Mouse (Mus musculus) c-Kit-positive CD71-positive TER-119-negative erythroid progenitor cells, embryonic 14.5 days (primary cell): ENCODE results near the gene Rab13.

Experiments used
- DNase-seq: peaks from one replicate; pipeline ENCODE4 v3.0.0-alpha.2; 2013; ENCODE audit warnings: low read depth

Gene Rab13

DNA sequence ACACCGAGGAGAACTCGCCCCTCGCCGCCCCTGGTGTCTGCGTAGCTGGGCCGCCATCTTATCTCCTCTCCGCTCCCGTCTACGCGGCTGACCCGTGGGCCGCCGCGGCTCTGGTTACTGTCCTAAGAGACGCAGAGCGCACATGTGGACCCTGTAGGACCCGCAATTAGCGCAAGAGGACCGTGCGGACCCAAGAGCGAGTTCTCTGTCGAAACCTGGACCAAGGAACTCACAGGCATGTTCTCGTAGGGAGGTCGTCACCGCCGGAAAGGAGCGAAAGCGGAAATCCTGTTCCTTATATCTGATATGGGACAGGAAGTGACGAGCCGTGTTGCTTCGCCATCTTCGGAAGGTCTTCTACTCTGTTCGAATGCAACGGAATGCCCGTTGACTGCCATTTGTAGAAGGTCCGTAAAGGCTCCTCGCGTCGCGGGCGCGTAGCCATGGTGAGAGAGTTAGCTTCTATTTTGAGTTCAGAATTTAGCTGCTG lies at the start of gene Rab13, which contains the start of gene Rps27:
Rab13 (plus strand) TSS at position 319 of the 490 bp plus-strand sequence.
Rps27 (minus strand) TSS at position 275 of the 490 bp plus-strand sequence.
- DNase-seq: peak; percentile 92

DNA sequence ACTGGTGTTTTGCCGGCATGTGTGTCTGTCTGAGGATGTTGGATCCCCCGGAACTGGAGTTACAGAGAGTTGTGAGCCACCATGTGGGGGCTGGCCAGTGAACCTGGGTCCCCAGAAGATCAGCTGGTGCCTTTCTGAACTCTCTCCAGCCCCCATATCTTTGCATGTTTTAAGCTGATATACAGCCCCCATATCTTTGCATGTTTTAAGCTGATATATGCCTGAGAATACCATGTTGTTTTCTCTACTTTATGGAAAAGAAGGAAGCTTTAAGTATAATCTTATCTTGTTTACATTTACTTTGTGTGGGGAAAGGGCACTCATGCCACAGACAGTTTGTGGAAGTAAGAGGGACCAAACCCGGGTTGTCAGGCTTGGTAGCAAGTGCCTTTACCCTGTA lies 33.9 kb upstream of the Rab13 start:
- no peak for DNase-seq

DNA sequence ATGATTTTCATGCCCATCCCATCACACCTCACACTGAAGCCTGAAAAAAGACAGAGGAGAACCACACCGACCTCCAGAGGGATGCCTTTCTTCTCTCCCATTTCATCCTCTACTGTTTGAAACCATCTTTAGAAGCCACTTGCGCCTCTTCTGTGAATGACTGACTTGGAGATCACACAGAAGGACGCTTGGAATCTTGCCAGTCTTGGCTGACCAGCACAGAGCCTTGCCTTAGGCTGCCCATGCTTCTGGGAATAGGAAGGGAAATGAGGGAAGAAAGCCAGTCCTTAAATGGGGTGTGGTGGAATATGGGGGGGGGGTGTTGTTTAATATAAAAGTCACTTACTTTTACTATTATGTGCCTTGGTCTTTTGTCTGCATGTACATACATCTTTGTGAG lies 29.9 kb upstream of the Rab13 start:
- no peak for DNase-seq

DNA sequence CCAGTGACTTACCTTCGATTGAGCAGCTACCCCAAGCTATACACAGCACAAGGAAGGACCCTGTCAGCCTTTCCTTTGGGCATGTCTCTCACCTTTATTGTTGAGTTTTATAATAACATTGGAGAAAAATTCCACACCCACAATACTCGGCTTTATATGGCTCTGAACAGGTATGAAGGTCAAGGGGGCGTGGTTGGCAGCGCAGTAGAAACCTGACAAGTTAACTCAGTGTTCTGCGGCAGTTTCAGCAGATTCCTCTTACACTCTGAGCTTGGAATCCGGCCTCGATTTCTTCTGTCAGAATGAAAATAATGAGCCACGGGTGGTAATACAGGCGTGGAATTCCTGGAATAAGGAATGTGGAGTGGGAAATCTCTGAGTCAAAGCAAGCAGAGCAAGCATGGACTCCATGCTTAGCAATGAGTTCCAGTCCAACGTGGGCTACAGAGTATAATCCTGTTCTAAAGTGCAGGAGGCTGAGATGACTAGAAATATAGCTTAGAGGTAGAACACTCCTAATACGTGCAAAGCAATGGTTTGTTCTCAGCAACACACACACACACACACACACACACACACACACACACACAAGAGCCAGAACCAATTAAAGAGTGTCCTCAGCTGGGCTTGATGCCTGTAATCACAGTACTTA lies 22.5 kb upstream of the Rab13 start:
- DNase-seq: no peak

DNA sequence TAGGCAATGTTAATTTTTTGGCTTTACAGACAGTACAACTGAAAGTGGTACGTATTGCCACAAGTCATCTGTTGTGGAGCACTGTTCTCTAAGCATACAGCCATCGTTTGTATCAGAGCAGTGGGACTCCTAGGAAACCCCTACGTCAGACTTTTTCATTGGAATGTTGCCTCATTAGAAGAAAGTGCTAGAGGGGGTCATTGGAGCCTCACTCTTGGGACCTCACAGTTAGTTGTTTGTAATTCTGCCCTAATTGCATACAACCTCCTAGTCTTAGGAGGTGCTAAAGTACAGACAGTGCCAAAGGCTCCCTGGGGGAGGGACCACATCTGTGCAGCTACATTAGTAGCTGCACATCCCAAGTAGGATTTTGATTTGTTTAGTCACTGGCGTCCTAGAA lies 18.7 kb upstream of the Rab13 start:
- DNase-seq: no peak

DNA sequence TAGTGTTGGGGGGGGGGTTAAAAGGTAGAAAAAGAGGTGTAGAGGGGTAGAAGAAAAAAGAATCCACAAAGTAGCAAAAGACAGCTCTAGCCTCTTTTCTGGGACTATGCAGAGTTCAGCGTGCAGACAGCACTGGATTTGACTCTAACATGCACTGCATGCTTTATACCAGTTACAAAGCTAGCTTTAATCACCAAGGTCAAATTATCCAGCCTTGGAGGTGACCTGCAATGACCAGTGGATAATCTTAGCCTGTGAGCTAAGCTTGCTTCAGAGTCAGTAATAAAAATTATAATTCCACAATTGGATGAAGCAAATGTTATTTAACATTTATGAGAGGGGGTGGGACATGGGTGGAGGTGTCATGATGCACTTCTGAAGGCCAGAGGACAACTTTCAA lies 17.9 kb upstream of the Rab13 start:
- DNase-seq: no peak

DNA sequence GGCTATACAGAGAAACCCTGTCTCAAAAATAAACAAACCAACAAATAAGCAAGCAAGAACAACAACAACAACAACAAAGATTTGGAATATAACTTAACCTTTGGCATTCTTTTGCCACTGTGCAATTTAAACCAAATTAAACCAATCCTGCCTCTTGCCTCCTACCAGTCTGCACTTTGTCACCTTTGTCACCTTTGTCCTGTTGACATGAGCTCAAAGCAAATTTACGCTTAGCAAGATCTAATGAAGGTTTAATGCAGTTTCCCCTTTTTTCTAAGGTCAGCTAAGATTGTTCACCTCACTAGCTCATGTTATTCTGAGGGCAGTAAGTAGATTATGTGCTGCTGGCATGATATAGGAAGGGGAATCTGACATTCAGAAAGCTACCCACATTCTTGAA lies 15.9 kb upstream of the Rab13 start:
- DNase-seq: no peak

DNA sequence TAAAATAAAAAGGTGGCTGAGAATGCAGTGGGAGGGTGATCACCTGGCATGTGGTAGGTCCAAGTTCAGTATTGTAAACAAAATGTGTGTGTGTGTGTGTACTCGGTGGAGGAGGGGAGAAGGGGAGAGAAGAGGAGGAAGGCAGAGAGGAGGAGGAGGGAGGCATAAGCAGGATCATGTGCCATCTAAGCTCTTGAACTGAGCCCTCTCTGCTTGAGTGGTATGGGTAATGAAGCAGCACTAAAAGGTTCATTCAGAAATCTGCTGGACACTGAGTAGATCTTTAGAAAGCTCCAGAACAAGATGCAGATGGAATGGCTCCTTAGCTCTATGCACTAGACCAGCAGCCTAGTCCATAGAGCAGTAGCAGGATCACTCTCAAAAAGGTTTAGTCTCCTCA lies 10.6 kb upstream of the Rab13 start:
- no peak for DNase-seq

DNA sequence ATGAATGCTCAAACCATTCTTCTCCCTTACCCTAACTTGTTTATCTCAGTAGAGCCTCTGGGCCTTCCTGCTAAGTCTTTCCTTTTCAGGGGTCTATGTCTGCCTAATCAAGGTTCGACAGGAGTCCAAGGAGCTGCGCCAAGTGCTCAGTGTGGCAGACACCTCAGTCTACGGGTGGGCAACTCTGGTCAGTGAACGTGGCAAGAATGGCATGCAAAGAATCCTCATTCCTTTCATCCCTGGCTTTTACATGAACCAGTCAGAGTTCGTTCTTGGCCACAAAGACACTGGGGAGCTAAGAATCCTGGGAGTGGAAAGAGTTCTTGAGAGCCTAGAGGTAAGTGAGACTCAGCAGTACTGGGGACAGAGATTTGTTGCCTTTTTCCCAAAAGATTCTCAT lies 9.9 kb upstream of the Rab13 start:
- no peak for DNase-seq

DNA sequence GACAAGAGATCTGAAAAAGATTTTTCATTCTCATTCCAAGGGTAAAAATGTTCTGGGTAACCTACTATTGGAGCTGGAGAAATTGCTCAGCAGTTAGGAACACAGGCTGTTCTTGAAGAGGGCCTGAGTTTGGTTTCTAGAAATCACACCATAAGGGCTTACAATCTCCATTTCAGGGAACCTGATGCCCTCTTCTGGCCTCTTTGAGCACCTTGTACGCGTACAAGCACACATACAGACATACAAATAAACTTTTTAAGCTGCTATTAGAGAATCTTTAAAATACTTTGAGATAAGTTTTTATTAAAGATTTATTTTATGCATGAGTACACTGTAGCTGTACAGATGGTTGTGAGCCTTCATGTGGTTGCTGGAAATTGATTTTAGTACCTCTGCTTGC lies 8.9 kb upstream of the Rab13 start:
- DNase-seq: no peak

DNA sequence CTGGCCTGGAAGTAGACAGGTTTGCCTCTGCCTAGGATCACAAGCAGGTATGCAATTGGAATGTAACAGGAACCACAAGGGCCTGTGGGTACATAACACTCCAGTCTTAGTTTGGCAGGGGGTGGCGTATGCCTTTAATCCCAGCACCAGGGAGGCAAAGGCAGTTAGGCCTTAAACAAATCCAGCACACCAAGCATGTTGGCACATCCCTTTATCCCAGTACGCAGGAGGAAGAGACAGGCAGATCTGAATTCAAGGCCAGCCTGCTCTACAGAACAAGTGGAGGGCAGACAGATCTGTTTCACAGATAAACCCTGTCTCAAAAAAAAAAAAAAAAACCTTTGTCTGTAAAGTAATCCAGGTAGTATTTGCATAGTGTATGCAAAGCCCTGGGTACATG lies 4.8 kb upstream of the Rab13 start:
- no peak for DNase-seq

DNA sequence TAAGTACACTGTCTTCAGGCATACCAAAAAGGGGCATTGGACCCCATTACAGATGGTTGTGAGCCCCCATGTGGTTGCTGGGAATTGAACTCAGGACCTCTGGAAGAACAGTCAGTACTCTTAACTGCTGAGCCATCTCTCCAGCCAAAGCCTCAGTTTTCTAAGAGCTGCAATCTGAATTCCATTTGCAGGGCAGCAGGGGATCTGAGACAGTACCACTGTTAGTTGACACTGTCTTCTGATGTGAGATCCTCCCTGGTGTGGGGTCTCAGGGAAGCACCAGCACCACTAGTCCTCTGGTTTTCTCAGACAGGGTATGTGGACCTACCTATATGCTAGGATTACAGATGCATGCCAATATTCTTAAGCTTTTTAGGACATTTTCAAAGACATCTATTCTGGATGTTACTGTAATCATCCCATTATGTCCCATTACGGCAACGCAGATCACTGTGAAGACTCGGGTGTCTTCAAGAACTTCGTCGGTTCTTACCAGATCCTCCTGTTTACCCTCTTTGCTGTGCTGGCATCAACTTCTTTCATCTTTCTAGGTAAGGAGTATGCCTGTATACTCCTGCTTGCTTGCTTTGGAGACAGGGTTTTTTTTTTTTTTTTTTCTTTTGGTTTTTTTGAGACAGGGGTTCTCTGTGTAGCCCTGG lies 3.5 kb upstream of the Rab13 start:
- DNase-seq: no peak

DNA sequence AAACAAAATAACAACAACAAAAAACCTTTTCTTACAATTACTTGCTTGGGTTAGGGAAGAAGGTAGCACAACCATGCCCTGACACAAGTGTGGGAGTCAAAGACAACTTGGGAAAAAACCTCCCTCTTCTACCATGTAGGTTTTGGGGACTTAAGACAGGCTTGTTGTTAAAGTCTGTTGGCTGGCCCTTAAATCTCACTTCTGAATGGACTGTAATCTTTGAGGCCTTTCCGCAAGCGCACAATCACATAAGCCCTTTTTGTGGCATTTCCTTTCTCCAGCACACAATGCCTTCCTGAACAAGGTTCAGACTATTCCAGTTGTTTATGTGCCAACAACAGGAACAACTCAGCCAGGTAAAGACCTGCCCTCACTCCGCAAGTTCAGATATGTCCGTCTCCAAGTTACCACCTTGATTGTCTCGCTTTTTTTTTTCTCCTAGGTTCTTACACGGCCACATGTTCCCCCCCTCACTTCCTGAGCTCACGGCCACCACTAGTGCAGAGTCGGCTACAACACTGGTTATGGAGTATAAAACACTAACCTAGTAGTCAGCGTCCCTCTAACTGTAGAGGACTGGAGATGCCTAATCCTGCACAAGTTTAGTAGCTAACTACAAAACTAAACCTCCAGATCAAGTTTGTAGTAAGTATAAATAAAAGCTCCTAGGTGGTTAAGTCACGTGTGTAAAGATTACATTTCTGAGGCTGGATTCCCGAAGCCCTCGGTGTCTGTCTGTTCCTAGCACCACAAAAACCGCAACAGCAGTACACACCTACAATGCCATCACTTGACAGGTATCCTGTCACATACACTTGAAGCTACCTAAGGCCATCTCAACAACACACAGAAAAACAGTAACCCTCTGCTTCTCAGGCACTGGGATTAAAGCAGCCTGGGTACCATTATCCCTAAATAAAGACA lies 1.8 kb upstream of the Rab13 start:
- DNase-seq: no peak

DNA sequence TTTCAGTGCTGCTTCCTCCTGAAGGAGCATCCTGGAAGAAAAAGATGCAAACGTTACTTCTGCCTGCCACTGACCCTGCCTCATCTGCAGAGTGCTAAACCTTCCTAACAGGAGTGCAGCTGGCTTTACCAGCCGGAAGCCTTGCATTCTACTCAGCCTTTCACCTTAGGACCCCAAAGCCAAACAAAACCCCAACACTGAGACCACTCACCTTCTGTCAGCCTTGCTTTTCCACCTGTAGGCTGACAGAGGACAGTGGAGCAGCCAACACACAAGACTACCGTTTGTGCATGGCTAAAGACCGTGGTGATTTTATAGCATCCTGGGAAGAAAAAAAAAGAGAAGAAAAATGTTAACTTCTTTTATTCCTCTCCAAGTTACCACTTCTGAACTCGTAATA lies 772 bp upstream of the Rab13 start:
- no peak for DNase-seq

DNA sequence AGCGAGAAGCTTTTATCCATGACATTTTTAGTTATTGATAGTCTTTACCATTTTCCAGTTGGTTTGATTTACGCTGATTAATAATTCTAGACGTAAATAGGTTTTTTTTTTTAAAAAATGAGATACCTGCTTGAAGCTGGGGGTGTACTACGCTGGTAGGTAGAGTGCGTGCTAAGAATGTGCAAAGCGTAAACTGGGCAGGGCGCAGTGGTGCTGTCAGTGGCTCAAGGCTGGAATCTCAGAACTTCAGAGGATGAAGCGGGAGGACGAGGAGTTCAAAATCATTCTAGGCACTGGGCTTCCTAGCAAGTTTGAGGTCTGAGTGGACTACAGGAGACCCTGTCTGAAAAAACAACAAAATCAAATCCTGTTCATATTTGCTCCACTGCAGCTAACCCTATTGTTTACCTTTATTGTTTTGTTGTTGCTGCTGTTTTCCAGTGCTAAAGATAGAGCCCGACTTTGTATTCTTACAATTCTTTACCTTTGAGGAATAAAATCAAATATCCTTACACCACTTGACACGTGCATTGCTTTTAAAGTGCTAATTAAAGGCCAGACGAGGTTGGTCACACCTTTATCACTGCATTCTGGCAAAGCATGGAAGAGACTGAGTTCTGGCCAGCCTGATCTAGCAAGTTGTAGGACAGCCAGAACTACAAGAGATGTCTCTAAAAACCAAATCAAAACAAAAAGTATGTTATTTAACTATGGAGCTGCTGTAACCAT lies 625 bp downstream of the Rab13 start:
- no peak for DNase-seq

DNA sequence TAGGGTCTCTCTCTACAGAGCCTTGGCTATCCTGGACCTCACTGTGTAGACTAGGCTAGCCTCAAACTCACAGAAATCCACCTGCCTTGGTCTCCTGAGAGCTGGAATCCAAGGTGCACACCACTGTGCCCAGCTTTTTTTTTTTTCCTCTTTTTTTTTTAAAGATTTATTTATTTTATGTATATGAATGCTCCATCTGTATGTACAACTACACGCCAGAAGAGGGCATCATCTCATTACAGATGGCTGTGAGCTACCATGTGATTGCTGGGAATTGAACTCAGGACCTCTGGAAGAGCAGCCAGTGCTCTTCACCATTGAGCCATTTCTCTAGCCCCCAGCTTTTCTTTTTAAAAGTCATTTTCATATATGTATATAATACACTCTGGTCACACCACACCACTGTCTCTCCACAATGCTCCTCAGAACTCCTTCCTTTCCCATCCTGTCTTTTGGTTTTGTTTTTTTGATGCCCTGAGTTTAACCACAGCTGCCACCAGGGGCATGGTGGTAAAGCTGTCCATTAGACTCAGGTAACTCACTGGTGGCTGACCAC lies 2.4 kb downstream of the Rab13 start:
- DNase-seq: no peak

DNA sequence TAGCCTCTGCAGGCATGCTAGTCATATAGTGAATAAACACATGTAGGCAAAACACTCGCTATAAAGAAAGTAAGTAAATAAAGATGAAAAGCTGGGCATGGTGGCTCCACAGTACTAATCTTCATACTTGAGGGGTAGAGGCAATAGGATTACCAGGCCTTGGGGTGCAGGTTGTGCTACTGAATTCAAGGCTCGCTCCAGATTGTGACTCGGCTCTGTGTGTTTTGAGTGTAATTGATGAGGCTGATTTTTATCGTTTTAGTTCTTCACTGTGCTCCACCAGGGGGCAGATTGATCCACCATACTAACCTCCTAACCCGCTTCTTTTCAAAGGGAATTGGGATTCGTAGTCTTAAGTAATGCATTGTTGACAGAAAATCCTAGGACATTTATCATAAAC lies 6.6 kb downstream of the Rab13 start:
- peak; percentile 66 for DNase-seq

DNA sequence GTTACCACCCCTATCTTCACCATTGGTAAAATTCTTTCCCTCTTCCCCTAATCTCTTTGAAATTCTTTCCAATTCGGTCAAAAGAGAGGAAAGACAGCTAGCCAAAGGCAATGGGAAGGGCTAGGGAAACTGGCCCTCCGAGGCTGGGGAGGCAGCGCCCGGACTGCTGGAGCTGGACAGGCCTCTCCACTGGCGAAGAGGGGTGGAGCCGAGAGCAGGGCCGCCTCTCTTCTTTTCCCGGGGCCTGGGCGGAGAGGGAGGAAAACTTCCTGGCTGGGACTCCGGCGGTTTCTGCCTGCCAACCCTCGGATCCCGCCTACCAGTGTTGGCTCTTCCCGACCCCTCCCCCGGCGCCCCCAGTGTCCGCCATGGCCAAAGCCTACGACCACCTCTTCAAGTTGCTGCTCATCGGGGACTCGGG lies 7.0 kb downstream of the Rab13 start:
- DNase-seq: no peak

DNA sequence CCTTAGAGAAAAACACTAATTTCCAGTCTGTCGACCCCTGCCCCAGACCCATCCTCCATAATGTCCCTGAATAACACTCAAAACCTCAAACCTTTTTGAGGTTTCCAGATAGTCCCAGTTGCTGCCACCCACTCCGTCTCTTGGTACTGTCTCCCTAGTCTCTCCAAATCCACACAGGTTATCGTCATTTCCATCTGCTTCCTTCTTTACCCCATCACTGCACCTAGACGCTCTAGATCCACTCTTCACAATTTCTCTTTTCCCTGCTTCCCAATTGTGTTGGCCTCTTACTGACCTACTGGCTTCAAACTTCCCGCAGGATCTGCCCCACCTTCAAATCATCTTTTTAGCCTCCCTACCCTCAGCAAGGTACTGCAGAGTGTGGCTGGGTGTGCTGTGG lies 7.6 kb downstream of the Rab13 start:
- no peak for DNase-seq

DNA sequence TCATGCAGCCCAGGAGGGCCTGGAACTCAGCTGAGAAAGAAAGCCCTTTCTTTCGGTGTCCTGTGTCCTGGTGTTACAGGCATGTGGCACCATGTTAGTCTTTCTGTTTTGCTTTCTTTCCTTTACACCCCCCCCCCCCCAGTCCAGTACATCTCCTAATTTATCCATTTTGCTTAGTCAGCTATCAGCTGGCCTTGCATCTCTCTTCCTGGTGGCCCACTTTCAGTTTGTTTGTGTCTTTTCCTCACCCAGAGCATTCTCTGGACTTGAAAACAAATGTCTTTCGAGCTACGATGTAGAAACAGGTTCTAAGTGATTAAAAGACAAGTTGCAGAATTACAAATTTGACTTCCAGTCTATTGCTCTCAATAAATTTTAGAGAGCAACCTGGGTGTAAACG lies 9.0 kb downstream of the Rab13 start:
- no peak for DNase-seq

DNA sequence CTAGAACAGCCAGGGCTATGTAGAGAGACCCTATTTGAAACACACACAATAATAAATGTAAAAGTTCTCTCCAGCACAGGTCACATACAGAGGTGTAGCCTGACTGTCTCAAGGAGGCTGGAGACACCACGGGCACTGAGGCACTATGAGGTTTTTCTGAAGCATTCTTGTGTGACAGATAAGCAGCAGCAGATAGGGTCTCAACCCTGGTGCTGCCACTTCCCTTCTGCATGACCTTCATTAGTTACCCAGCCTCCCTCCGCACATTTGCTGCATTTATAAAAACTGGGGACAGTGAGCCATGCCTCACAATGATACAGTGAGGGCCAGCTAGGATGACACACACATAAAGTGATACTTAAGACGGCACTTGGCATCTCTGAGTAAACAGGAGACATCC lies 9.4 kb downstream of the Rab13 start:
- DNase-seq: no peak

DNA sequence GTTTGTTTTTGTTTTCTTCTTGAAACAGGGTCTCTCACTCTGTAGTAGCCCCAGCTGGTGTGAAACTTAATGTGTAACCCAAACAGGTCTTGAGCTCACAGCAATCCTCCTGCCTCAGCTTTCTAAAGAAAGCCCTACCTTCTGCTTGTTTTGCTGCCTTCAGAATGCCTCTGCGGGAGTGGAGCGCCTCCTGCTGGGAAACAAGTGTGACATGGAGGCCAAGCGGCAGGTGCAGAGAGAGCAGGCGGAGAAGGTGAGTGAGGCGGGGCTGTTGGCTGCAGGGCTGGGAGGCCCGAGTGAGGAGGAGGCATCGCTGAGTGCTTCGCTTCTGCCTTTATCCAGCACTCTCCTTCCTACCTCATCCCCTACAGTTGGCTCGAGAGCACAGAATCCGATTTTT lies 10.8 kb downstream of the Rab13 start:
- no peak for DNase-seq
